Mouse (Mus musculus) gastrocnemius, adult 8-10 months (tissue): ENCODE results near the gene Zbtb9. TPM values are rescaled to one million over a fixed set of nuclear protein-coding genes. Genes with fewer than 3 reads are reported as not detected.
A peak's percentile ranks its signal among the peaks of the same experiment; 100 is the strongest.

Experiments
- DNase-seq, 2 experiments: peaks; one replicate each; pipeline ENCODE4 v3.0.0; 2022; ENCODE audit warnings: low spot score in 2 of 2
- total RNA-seq, 4 experiments: library from RNA; stranded (reverse); gene quantifications; 2 replicates each; pipeline ENCODE4 v1.2.4; 2022

The Zbtb9 gene
- total RNA-seq, 4 experiments from 2014 or later = 1.1 to 1.6 (median 1.5) TPM

GRCm38 (mm10) chr17:27011998-27012672 lies 39.2 kb downstream of the Zbtb9 start:
- DNase-seq = no peak

- DNase-seq = no peak
These were observed 39.9 kb downstream of the Zbtb9 start for GRCm38 (mm10) chr17:27012909-27013308.

GRCm38 (mm10) chr17:27017564-27018499 lies 44.9 kb downstream of the Zbtb9 start:
- peak; percentile 79 to 80 for DNase-seq

GRCm38 (mm10) chr17:27018555-27019196 lies 45.7 kb downstream of the Zbtb9 start:
- no peak for DNase-seq

- DNase-seq = no peak
These were observed 48.1 kb downstream of the Zbtb9 start for GRCm38 (mm10) chr17:27021076-27021475.

GRCm38 (mm10) chr17:27021736-27022135 lies 48.8 kb downstream of the Zbtb9 start:
- DNase-seq = no peak

- DNase-seq = no peak
These were observed 50.4 kb downstream of the Zbtb9 start for GRCm38 (mm10) chr17:27023342-27023741.

- DNase-seq = no peak
These were observed 52.4 kb downstream of the Zbtb9 start for GRCm38 (mm10) chr17:27025326-27025902.

- no peak for DNase-seq
These were observed 53.0 kb downstream of the Zbtb9 start for GRCm38 (mm10) chr17:27025951-27026350.

- DNase-seq = no peak
These were observed 54.7 kb downstream of the Zbtb9 start for GRCm38 (mm10) chr17:27027460-27028283.

- peak; percentile 75 to 83 for DNase-seq
These were observed 55.4 kb downstream of the Zbtb9 start for GRCm38 (mm10) chr17:27028284-27028795.

- no peak for DNase-seq
These were observed 55.9 kb downstream of the Zbtb9 start, which contains the start of gene Bak1 for GRCm38 (mm10) chr17:27028909-27029308. Gene Bak1 (minus strand): TSS chr17:27029009.

- DNase-seq = no peak
These were observed 56.5 kb downstream of the Zbtb9 start for GRCm38 (mm10) chr17:27029431-27029830.

- no peak for DNase-seq
These were observed 57.9 kb downstream of the Zbtb9 start for GRCm38 (mm10) chr17:27030896-27031295.

GRCm38 (mm10) chr17:27032328-27032727 lies 59.4 kb downstream of the Zbtb9 start:
- DNase-seq = no peak

GRCm38 (mm10) chr17:27032869-27033268 lies 59.9 kb downstream of the Zbtb9 start:
- DNase-seq = peak; percentile 62 to 67

- no peak for DNase-seq
These were observed 63.5 kb downstream of the Zbtb9 start for GRCm38 (mm10) chr17:27036465-27036864.

- no peak for DNase-seq
These were observed 65.5 kb downstream of the Zbtb9 start for GRCm38 (mm10) chr17:27038335-27039050.

GRCm38 (mm10) chr17:27039432-27040102 lies 66.6 kb downstream of the Zbtb9 start:
- no peak for DNase-seq
